Mouse (Mus musculus): ENCODE results near the gene Rsph3b. TPM values are rescaled to one million over a fixed set of nuclear protein-coding genes. Genes with fewer than 3 reads are reported as not detected.
A peak's percentile ranks its signal among the peaks of the same experiment; 100 is the strongest.

Gene Rsph3b
- total RNA-seq, 2 experiments from 2014 or later: 29.2 to 31.2 TPM

DNA sequence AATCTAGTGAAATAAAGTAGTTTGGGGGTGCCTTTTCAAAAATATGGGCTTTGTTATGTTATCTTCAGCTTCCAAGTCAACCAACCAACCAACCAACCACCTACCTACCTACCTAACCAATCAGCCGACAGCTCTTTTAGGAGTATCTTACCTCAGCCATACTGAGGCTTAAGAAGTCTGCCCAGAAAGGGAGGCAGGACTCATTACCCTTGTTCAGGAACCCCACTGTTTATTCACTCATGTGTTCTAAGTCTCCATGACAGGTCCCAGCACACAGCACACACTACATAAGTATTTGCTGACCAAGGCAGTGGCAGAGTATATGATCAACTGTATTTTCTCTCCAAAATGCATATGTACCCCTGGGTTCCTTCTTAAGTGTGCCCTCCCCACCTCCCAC is 64.0 kb downstream of the Rsph3b start:
- intact Hi-C loops (cut with DNase I): no loop called here
- no peak for DNase-seq (ENCODE audit: extremely low spot score in 1 of 2, low spot score in 2 of 2)

GRCm38 (mm10) chr17:6881306-6881705 is 67.2 kb downstream of the Rsph3b start:
- no peak for DNase-seq (ENCODE audit: extremely low spot score in 1 of 2, low spot score in 2 of 2)
- intact Hi-C loops (cut with DNase I): no loop called here

GRCm38 (mm10) chr17:6871421-6871820 is 77.1 kb downstream of the Rsph3b start:
- intact Hi-C loops (cut with DNase I): no loop called here
- no peak for DNase-seq (ENCODE audit: extremely low spot score in 1 of 2, low spot score in 2 of 2)

DNA sequence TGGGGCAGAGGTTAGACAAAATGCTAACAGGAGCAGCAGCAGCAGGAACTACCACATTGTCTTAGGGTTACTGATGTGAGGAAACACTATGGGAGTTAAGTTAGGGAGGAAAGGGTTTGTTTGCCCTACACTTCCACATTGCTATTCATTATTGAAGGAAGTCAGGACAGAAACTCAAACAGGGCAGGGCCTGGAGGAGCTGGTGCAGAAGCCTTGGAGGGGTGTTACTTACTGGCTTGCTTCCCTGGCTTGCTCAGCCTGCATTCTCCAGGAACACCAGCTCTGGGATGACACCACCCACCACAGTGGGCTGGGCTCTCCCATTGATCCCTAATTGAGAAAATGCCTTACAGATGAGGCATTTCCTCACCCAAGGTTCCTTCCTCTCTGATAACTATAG is 79.7 kb downstream of the Rsph3b start:
- no peak for DNase-seq (ENCODE audit: extremely low spot score in 1 of 2, low spot score in 2 of 2)
- intact Hi-C loops (cut with DNase I): no loop called here

GRCm38 (mm10) chr17:6867740-6868139 is 80.7 kb downstream of the Rsph3b start:
- intact Hi-C loops (cut with DNase I): no loop called here
- no peak for DNase-seq (ENCODE audit: extremely low spot score in 1 of 2, low spot score in 2 of 2)

GRCm38 (mm10) chr17:6866576-6866975 is 81.9 kb downstream of the Rsph3b start:
- DNase-seq (ENCODE audit: extremely low spot score in 1 of 2, low spot score in 2 of 2): no peak
- intact Hi-C loops (cut with DNase I): no loop called here

DNA sequence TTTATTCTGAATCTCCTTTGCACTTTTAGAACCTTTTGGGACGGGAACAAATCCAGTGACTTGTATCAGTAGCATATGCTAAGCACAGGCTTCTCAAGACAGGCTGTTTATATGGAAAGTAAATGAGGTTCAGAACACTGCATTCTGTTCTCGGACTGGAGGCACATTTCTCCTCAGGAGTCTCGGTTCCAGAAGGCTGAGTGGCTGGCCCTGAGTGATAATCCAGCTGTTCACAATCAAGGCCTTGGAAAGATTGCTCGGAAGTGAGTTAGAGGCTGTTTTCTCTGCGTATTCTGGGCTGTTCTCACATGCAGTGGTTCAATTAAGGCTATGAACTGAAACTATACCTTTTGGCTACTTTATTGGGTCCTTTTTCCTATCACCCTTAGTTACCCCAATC is 82.9 kb downstream of the Rsph3b start:
- intact Hi-C loops (cut with DNase I): no loop called here
- DNase-seq (ENCODE audit: extremely low spot score in 1 of 2, low spot score in 2 of 2): no peak

DNA sequence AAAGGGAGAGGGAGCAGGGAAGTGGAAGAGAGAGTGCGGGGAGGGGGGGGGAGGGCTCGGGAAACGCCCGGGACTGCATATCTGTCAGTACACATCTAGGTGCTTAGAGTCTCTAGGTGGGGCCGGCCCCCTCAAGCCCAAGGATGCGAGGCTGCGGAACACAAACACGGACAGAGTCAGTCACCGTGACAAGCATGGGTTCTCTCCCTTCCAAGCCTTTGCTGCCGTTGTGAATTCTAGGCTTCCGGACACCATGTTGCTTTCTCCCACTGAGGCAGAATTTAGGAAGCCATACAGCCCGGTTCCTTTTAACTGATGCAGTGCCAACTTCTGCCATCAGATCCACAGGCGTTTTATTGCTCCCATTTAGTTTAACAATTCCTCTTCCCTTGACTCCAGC is 83.6 kb downstream of the Rsph3b start:
- intact Hi-C loops (cut with DNase I): no loop called here
- DNase-seq (ENCODE audit: extremely low spot score in 1 of 2, low spot score in 2 of 2): no peak

GRCm38 (mm10) chr17:6863521-6863920 is 85.0 kb downstream of the Rsph3b start:
- intact Hi-C loops (cut with DNase I): no loop called here
- no peak for DNase-seq (ENCODE audit: extremely low spot score in 1 of 2, low spot score in 2 of 2)

DNA sequence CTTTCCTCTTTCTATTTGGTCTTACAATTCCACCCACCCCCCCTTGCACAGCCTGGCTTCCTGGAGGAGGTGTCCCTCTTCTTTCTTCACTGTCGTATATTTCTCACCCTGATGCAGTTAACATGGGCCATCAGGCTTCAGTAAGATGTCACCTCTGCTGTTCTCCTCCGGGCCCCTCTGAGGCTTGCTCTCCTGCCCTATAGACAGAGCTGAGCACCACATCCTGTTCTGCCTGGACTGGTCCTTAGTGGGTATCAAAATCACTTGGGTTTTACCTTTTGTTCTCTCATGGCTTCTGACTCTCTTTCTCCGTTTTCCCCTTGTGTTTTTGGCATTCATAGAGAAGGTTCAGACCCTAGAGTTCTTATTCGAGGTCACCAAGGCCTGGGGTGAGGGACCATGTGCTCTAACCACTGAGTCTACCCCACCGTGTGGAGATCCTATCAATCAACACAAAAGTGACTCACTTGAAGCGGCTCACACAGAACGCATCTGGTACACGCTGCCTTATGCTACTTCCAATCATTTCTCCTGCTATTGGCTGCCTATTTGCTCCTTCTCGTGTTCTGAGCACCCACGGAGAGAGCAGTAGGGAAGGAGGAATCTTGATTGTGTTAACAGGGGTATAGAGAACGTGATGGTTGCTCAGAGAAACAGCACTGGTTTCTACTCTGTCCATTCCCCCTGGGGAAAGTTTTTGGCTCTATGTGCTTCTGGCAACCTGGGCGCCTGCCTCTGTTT is 86.3 kb downstream of the Rsph3b start:
- intact Hi-C loops (cut with DNase I): no loop called here
- DNase-seq (ENCODE audit: extremely low spot score in 1 of 2, low spot score in 2 of 2): no peak

GRCm38 (mm10) chr17:6861181-6862039 is 87.1 kb downstream of the Rsph3b start:
- intact Hi-C loops (cut with DNase I): no loop called here
- DNase-seq (ENCODE audit: extremely low spot score in 1 of 2, low spot score in 2 of 2): peak; percentile 74 to 79

DNA sequence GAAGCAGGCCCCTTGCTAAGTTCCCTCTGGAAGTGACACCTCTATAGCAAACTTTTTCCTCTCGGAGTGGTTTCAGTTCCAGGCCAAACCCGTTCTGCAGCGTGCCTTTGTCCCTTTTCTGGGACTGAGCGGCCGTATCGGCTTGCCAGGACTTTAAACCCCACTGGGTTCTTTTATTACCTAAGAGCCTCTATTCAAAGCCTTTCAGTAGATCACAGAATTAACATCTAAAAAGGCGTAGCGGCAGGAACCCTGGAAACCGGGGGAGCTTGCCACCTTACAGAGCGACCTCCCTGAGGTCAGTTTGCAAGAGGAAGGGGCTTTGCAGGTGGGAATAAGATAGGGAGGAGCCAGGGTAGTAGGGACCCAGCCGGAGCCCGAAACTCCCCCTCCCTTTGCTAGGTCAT is 88.0 kb downstream of the Rsph3b start:
- intact Hi-C loops (cut with DNase I): no loop called here
- no peak for DNase-seq (ENCODE audit: extremely low spot score in 1 of 2, low spot score in 2 of 2)

DNA sequence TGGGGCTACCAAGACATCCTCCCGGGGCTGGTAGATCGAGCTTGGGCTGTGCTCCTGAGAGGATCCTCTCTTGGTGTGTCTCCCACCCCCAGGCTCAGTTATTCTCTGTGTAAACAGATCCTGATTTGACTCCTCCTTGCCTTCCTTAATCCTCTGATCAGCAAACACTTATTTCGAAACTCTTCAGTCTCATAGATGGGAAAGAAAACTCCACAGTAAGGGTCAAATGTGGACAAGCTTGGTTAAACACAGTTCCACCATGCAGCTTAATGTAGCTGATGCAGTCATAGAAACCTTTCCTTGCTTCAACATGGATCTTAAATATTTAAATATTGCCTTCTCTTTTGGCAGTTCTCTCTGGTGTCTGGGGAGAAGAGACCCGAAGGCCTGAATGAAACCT is 88.4 kb downstream of the Rsph3b start:
- intact Hi-C loops (cut with DNase I): no loop called here
- DNase-seq (ENCODE audit: extremely low spot score in 1 of 2, low spot score in 2 of 2): no peak

Small RNA genes lying within 50 kb of the gene (microRNA-seq; reads per million reads assigned to microRNA genes)
- not detected for gene Mir692-1

Other genes with a start within 250 kb of the Rsph3b start
- gene Ezr, start 165.9 kb downstream of the Rsph3b start, total RNA-seq (2021): 10 to 100 TPM; 23.8 to 39.2 TPM
- 10 to 100 TPM; 24.0 to 24.3 TPM for gene Tagap1, start 12.5 kb upstream of the Rsph3b start, total RNA-seq (2021)
- 10 to 100 TPM; 31.2 to 39.2 TPM for gene Rnaset2b, start 22.0 kb upstream of the Rsph3b start, total RNA-seq (2021)
- gene Gm49721, start 30.2 kb upstream of the Rsph3b start, total RNA-seq (2021): under 1 TPM in 1 of 2 experiments, not detected in 1; 0.28 TPM
- under 1 TPM; 0.64 to 0.71 TPM for gene Gm1604a, start 76.9 kb upstream of the Rsph3b start, total RNA-seq (2021)
- 10 to 100 TPM; 49.2 to 52.2 TPM for gene Rps6ka2, start 221.4 kb upstream of the Rsph3b start, total RNA-seq (2021)